Mouse (Mus musculus): ENCODE results near the gene Nf1.

The Nf1 gene

DNA sequence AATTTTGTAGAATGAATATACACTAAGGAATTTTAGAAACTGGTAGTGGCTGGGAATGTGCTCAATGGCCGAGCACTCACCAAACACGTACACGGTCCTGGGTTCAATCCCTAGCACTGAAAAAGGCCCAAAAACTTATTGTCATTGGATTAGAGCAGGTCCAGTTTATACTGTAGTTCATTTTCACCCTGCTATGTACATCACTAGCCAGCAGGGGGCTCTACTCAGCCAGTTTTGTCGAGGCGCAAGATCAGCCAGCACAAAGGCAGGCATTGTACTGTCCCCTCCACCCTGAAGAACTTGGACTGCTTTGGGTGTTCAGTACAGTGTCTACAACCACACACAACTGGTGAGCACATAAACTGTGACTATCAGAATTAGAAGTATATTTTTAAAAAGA, 244.7 kb downstream of the Nf1 start:
- peak; percentile 77 for DNase-seq (ENCODE audit: low read depth, low spot score)

DNA sequence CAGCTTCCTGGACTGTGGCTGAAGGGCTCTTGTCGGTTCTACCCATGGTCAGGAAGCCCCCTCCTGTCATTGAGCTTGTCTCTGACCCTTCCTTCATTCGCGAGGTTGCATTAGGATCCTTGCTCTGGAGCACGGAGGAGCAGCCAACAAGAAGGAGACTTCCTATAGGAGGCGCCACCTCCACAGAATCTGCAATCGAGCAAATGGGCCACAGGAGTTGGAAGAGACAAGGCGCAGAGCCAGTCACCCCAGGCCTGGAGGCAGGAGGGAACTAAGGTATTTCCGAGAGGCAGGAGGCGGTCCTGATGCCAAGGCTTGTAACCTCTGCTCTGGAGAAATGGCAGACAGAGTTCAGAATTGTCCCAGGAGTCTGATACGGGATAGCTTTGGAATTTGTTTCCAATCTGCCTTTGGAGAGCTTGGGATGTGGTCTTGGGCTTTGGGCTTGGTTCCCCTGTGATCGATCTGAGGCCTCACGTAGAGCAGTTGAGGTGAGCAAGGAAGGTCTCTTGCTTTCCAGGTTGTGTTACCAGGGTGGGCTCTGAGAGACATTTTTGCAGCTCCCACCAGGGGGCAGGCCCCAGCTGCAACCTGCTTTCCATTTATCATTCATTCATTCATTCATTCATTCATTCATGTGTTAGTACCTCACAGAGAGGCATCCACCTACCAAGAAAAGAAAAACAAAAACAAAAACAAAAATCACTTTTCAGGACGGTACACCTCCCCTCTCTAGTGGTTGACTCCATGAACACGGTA, 250.0 kb downstream of the Nf1 start:
- DNase-seq (ENCODE audit: low read depth, low spot score) = peak; percentile 79

GRCm38 (mm10) chr11:79590664-79591590, 251.4 kb downstream of the Nf1 start, which contains the start of gene Rab11fip4:
Gene Rab11fip4 (plus strand): TSS chr11:79591212.
- peak; percentile 75 for DNase-seq (ENCODE audit: low read depth, low spot score)

DNA sequence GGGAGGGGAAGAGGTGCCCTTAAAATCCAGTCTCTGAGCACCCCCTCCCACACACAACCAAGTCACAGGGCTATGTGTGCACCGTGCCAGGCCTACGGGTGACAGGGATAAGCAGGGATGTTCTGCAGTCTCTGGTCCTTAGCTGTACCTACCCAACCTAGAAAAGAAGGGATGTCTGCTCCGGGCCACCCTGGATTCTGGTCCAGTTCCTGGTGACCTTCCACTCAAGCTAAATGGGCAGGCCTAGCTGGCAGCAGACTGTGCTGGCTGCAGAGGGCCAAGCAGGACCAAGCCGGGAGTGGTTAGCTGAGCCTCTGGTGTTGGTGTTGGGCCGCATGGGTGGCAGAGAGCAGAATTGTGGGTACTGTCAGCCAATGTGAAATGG, 252.1 kb downstream of the Nf1 start:
- no peak for DNase-seq (ENCODE audit: low read depth, low spot score)

DNA sequence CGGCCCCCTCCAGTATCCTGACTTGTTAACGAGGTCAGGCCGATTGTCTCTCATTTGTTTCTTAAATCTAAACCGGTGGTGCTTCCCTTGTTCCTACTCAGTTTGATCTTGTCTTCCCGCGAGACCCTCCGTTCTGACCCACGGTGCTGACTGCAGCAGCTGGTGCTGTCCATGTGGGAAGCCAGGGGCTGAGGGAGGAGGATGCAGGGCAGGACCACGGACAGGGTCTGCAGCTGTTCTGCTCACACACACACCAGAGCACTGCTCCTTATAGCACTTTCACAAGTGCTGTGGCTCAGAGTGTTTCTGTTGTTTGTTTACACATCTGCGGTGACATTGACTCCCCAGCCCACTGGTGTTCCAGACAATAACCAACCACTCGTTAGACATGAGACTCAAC, 254.0 kb downstream of the Nf1 start:
- DNase-seq (ENCODE audit: low read depth, low spot score) = peak; percentile 72

- no peak for DNase-seq (ENCODE audit: low read depth, low spot score)
Measured at GRCm38 (mm10) chr11:79610454-79610853, 271.0 kb downstream of the Nf1 start.

DNA sequence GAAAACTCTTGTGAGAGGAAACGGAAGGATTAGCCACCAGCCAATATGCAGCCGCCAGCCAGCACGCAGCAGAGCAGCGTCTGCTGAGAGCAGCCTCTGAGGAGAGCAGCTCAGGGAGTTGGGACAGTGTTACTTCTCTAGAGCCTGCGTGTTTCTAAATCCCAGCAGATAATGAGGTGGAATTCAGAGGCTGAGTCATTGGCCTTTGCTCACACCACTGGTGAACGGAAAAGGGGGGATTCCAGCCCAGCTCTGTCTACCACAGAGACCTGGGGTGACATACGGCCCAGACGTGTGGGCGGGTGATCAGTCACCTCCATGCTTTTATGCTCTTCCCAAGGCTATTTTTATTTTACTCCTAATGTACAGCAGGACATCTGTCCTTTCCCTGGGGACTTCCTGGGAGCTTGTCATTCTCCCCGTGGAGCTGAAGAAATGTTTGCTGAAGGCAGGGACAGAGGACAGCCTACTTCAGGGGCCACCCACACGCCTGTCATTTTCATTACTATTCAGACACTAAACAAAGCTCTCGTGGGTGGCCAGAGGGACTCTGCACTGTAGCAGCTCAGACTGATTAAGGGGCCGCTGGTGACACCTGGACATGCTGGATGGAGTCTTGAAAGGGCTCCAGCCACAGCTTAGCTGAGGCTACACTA, 271.6 kb downstream of the Nf1 start:
- no peak for DNase-seq (ENCODE audit: low read depth, low spot score)

DNA sequence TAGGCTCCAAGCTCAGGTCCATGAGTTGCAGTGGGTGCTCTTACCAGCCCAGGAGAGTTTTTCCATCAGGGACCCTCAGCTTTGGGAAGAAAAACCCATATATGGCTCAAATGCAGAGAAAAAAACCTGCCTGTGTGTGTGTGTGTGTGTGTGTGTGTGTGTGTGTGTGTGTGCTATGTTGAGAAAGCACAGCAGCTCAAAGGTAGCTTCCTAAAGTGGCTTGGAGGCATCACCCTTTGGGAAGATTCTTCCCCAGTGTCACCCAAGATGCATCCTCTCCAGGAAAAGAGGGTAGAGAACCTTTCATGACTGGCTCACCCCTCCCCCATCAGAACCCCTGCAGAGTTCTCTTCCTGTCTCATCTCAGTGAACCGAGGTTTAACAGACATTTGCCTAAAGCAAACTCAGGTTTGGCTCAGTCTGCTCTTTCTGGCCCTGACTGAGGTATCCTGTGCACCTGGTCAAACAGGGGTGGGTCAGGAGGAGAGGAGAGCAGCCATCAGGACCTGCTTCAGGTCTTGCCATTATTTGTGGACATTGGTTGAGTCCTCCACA, 272.6 kb downstream of the Nf1 start:
- DNase-seq (ENCODE audit: low read depth, low spot score) = peak; percentile 47

DNA sequence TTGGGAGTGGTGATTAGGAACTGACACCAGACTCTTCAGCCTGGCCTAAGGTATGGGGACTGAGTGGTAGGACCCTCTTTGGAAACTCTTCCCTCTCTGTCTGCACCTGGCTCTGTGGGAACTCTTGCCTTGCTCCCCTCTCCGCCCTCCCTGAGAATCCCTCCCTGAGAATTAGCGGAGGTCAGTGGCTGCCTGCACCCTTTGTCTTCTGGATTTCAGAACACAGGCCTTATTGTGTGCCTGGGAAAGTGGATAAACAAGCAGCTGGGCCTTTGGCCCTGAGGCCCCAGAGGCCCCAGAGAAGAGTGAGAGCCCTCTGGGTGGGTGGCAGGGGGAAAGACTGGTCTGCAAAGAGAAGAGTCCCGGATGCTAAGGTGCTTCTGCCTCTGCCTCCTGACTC, 273.6 kb downstream of the Nf1 start:
- DNase-seq (ENCODE audit: low read depth, low spot score) = no peak

- peak; percentile 54 for DNase-seq (ENCODE audit: low read depth, low spot score)
Measured at GRCm38 (mm10) chr11:79613711-79614110, 274.2 kb downstream of the Nf1 start.

DNA sequence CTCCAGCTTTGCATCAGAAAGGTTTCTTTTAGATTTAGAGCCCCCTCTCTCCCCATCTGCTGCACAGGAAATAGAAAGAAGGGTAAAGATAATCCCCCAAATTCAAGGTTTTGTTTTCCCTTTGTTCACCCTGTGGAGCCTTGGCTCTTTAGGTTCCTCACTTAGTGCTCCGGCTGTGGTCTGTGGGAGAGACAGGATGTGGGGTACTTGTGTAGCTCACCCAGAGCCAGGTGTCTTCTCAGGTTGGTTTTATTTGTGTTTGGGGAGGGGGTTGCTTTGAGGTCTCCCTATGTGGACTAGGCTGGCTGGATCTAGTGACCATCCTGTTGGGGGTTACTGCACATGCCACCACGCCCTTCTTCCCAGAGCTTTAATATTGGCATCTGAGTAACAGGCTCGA, 275.4 kb downstream of the Nf1 start:
- no peak for DNase-seq (ENCODE audit: low read depth, low spot score)

DNA sequence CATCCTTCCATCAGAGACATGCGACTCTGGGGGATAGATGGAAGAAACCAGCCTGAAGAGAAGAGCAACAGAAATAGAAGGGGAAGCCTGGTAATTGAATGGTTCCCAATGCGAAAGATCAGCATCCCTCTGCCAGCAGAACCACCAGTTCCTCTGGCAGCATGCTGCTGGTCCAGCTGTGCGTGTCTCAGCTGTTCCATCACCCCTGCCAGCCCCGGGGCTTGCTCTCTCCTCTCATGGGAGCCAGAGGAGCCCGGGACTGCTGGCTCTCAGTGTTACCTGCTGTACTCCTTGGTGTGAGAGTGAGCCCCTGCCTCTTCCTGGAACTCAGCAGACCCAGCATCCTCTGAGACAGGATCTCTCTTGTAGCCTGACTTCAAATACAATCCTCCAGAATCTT, 276.4 kb downstream of the Nf1 start:
- no peak for DNase-seq (ENCODE audit: low read depth, low spot score)

DNA sequence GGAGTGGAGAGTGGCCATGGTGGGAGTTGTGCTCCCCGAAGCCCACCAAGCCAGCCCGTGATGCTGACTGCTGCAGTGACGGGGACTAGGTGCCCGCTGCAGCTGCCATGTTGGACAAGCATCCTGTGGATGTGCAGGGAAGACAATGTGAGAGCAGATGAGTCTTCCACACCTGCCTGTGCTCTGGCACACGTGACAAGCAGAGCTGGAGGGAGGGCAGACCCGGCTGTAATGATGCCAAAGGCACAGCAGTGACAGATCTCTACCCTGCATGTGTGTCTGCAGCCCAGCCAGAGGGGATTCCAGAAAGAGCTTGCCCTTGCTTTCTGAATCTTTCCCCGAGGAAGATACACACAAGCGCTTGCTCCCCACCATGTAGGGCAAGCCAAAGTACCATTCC, 278.5 kb downstream of the Nf1 start:
- no peak for DNase-seq (ENCODE audit: low read depth, low spot score)

DNA sequence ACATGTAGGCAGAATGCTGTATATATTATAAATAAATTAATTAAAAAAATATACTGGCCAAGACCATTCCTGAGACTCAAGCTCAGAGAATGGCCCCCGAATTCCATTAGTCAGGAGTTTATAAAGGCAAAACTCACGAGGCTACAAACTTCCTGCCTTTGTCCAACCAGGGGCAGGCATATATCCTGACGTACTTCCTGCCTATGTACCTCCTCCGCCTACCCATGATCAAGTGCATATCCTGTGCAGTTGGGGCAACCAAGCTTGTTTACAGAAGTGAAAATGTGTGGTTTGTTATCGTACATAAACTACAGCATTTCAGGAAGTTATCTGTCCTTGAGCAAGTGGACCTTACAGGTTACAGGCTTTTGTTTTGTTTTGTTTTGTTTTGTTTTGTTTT, 283.5 kb downstream of the Nf1 start:
- DNase-seq (ENCODE audit: low read depth, low spot score) = peak; percentile 44

- DNase-seq (ENCODE audit: low read depth, low spot score) = peak; percentile 91
Measured at GRCm38 (mm10) chr11:79624801-79625302, 285.4 kb downstream of the Nf1 start.

DNA sequence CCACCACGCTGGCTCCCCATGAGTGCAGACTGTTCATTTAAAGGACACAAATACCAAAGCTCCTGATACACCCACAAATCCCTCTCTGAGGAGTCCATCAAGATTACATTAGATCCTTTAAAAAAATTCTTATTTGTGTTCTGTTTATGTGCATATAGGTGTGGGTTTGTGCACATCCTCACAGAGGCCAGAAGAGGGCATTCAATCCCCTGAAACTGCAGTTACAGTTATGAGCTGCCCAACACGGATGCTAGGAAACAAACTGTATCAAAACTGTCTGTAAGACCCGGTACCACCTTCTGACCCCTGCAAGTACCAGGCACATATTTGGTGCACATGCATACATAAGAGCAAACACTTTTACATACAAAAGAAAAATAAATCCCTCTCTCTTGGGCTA, 289.2 kb downstream of the Nf1 start:
- DNase-seq (ENCODE audit: low read depth, low spot score) = peak; percentile 59

GRCm38 (mm10) chr11:79629752-79630374, 290.4 kb downstream of the Nf1 start:
- no peak for DNase-seq (ENCODE audit: low read depth, low spot score)

- DNase-seq (ENCODE audit: low read depth, low spot score) = no peak
Measured at GRCm38 (mm10) chr11:79630521-79630920, 291.0 kb downstream of the Nf1 start.
